9 mouse cellular contexts compared by ENCODE assay signal in the genomic region with DNA sequence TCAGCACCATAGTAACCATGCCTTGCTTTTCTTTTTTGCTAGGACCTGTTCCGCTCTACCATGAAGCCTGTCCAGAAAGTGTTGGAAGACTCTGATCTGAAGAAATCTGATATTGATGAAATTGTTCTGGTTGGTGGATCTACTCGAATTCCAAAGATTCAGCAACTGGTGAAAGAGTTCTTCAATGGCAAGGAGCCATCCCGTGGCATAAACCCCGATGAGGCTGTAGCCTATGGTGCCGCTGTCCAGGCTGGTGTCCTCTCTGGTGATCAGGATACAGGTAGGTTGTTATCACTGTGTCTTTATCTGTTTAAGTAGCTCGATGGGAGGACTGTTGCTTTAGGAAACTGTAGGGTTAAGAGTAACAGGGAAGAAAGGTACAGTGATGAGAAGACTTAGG. TPM values are rescaled to one million over a fixed set of nuclear protein-coding genes. Genes with fewer than 3 reads are reported as not detected.
DNase-seq lines count a peak whose midpoint lies in the region; ATAC-seq and TF ChIP-seq lines count a peak whose summit lies in the region.
"Had no signal": no experiment of that assay in that cellular context is flagged by ENCODE, and none has a peak within 500 bp of the region (broad histone marks: within the 10 kb centered on the region; RNA-seq: fewer than 3 reads in every experiment).

No protein-coding gene starts in this region.

- no peaks in the 10 kb centered on the region for H3K27me3 ChIP-seq in lung, embryonic 15.5 days
- no peaks in the 10 kb centered on the region for H3K27me3 ChIP-seq in forebrain, embryonic 14.5 days (replicated peaks; ENCODE audit: control insufficient read depth, insufficient read depth, low read length)
- H3K27me3 ChIP-seq in limb, embryonic 15.5 days, result no peaks in the 10 kb centered on the region
- H3K27me3 ChIP-seq in small intestine, adult 2 months (ENCODE audit: control insufficient read depth, insufficient read depth, low read length), result no peaks in the 10 kb centered on the region

- ATAC-seq in lung, embryonic 15.5 days (ENCODE audit: borderline replicate concordance, extremely low read depth, low FRiP score, low TSS enrichment), result no peak
- ATAC-seq in forebrain, embryonic 14.5 days, result no peak
- ATAC-seq in limb, embryonic 15.5 days (ENCODE audit: insufficient number of reproducible peaks, low FRiP score, low TSS enrichment, low read depth), result no peak
- no peak for ATAC-seq in granulocyte monocyte progenitor cell, adult 5-6 weeks (replicated peaks; ENCODE audit: poor library complexity, severe bottlenecking)

- 80% methylated on average over 6 of the region's 6 CpGs for WGBS in lung, embryonic 15.5 days
- 96% methylated on average over 6 of the region's 6 CpGs for WGBS in forebrain, embryonic 14.5 days
- WGBS in limb, embryonic 15.5 days, result 85% methylated on average over 6 of the region's 6 CpGs
- 63% methylated on average over 6 of the region's 6 CpGs for WGBS in small intestine, adult 2 months

- DNase-seq in lung, postnatal 14 days, result no peak
- DNase-seq in forebrain, embryonic 14.5 days (ENCODE audit: low spot score), result no peak
- DNase-seq in cerebellum, postnatal 4 days (ENCODE audit: low spot score in 2 of 2), result no peak
- no peak for DNase-seq in thymus, postnatal 36 days
- DNase-seq: lung, postnatal 4 days had no signal

- TF ChIP-seq POLR2A in small intestine, adult 2 months (IDR thresholded peaks at IDR 0.05; ENCODE audit: low read depth, low read length), result no peak

- no peak overlapping the region for H3K9ac ChIP-seq in lung, embryonic 15.5 days
- H3K9ac ChIP-seq in forebrain, embryonic 14.5 days (ENCODE audit: low read length), result no peak overlapping the region
- no peak overlapping the region for H3K9ac ChIP-seq in limb, embryonic 15.5 days

- no peak for TF ChIP-seq CTCF in small intestine, adult 2 months (IDR thresholded peaks at IDR 0.05; ENCODE audit: extremely low read depth, insufficient read length, insufficient replicate concordance, low read depth, low read length)

- no peak overlapping the region for H3K27ac ChIP-seq in lung, embryonic 15.5 days
- no peak overlapping the region for H3K27ac ChIP-seq in forebrain, embryonic 14.5 days (ENCODE audit: low read depth, low read length)
- H3K27ac ChIP-seq in limb, embryonic 15.5 days, result no peak overlapping the region
- no peak overlapping the region for H3K27ac ChIP-seq in small intestine, adult 2 months (ENCODE audit: insufficient read depth, low read depth, low read length)

- H3K4me3 ChIP-seq in lung, embryonic 15.5 days, result peak overlapping the region; percentile 80
- H3K4me3 ChIP-seq in forebrain, embryonic 14.5 days (ENCODE audit: low read depth, low read length), result 0 out of 2 replicates have a peak overlapping the region, but pooled peaks have one; percentile 87
- H3K4me3 ChIP-seq in limb, embryonic 15.5 days, result peak overlapping the region; percentile 92
- peak overlapping the region; percentile 28 for H3K4me3 ChIP-seq in small intestine, adult 2 months (ENCODE audit: low read depth, low read length)

- H3K4me2 ChIP-seq in lung, embryonic 15.5 days, result peak overlapping the region; percentile 61
- H3K4me2 ChIP-seq in forebrain, embryonic 14.5 days (ENCODE audit: low read length), result peak overlapping the region; percentile 75
- peak overlapping the region; percentile 52 for H3K4me2 ChIP-seq in limb, embryonic 15.5 days

- no peaks in the 10 kb centered on the region for H3K9me3 ChIP-seq in lung, embryonic 15.5 days
- no peaks in the 10 kb centered on the region for H3K9me3 ChIP-seq in forebrain, embryonic 14.5 days (replicated peaks; ENCODE audit: control insufficient read depth, low read length)
- H3K9me3 ChIP-seq in limb, embryonic 15.5 days, result no peaks in the 10 kb centered on the region

- H3K4me1 ChIP-seq in lung, embryonic 15.5 days, result peaks cover 40% of the 10 kb centered on the region
- peaks cover 48% of the 10 kb centered on the region for H3K4me1 ChIP-seq in forebrain, embryonic 14.5 days (ENCODE audit: control insufficient read depth, insufficient read depth, low read length)
- H3K4me1 ChIP-seq in limb, embryonic 15.5 days, result peaks cover 38% of the 10 kb centered on the region
- H3K4me1 ChIP-seq in small intestine, adult 2 months (ENCODE audit: control insufficient read depth, insufficient read depth, insufficient read length, low read length), result peaks cover 11% of the 10 kb centered on the region; the same call in 1 of the 2 replicates

- H3K36me3 ChIP-seq in lung, embryonic 15.5 days, result peaks cover 58% of the 10 kb centered on the region
- peaks cover 63% of the 10 kb centered on the region for H3K36me3 ChIP-seq in forebrain, embryonic 14.5 days (ENCODE audit: control insufficient read depth, insufficient read depth, low read length)
- H3K36me3 ChIP-seq in limb, embryonic 15.5 days, result peaks cover 62% of the 10 kb centered on the region
- peaks cover 55% of the 10 kb centered on the region for H3K36me3 ChIP-seq in small intestine, adult 2 months (ENCODE audit: control insufficient read depth, insufficient read depth, low read length)

RNA-seq across cellular contexts. Expression of gene Hspa5, which starts 2.7 kb away (rescaled TPM):
- polyA plus RNA-seq in lung, embryonic 15.5 days (2015; fragmentation: Nextera tagmentation; extraction: Ambion mirVana), result 1,024 and 1,028 TPM in 2 replicates
- 384 and 454 TPM in 2 replicates for polyA plus RNA-seq in forebrain, embryonic 14.5 days (2014; fragmentation: Nextera tagmentation; extraction: Ambion mirVana)
- 944 and 970 TPM in 2 replicates for polyA plus RNA-seq in limb, embryonic 15.5 days (2015; fragmentation: Nextera tagmentation; extraction: Ambion mirVana)
- 252 and 340 TPM in 2 replicates for polyA plus RNA-seq in small intestine, adult 2 months (2012; rRNA removed)
- total RNA-seq in granulocyte monocyte progenitor cell, adult 5-6 weeks (2014; fragmentation: Nextera tagmentation), result 559 and 592 TPM in 2 replicates
- 1,947 and 2,193 TPM in 2 replicates for total RNA-seq in granulocyte monocyte progenitor cell, adult 5-6 weeks (2017)

RNA-seq across cellular contexts. Expression of gene Gapvd1, which starts 19.5 kb away (rescaled TPM):
- 81.4 and 85.9 TPM in 2 replicates for polyA plus RNA-seq in lung, embryonic 15.5 days (2015; fragmentation: Nextera tagmentation; extraction: Ambion mirVana)
- 100 and 105 TPM in 2 replicates for polyA plus RNA-seq in forebrain, embryonic 14.5 days (2014; fragmentation: Nextera tagmentation; extraction: Ambion mirVana)
- polyA plus RNA-seq in limb, embryonic 15.5 days (2015; fragmentation: Nextera tagmentation; extraction: Ambion mirVana), result 84.6 and 85.5 TPM in 2 replicates
- polyA plus RNA-seq in small intestine, adult 2 months (2012; rRNA removed), result 4.8 and 7.3 TPM in 2 replicates
- total RNA-seq in granulocyte monocyte progenitor cell, adult 5-6 weeks (2014; fragmentation: Nextera tagmentation), result 50.1 and 65.5 TPM in 2 replicates
- 56.7 and 70.8 TPM in 2 replicates for total RNA-seq in granulocyte monocyte progenitor cell, adult 5-6 weeks (2017)

RNA-seq across cellular contexts. Expression of gene Rabepk, which starts 25.2 kb away (rescaled TPM):
- polyA plus RNA-seq in lung, embryonic 15.5 days (2015; fragmentation: Nextera tagmentation; extraction: Ambion mirVana), result 38.4 and 45.4 TPM in 2 replicates
- polyA plus RNA-seq in forebrain, embryonic 14.5 days (2014; fragmentation: Nextera tagmentation; extraction: Ambion mirVana), result 26.9 and 29.3 TPM in 2 replicates
- 39.7 and 41.1 TPM in 2 replicates for polyA plus RNA-seq in limb, embryonic 15.5 days (2015; fragmentation: Nextera tagmentation; extraction: Ambion mirVana)
- polyA plus RNA-seq in small intestine, adult 2 months (2012; rRNA removed), result 16.2 and 16.9 TPM in 2 replicates
- 31.3 and 33.6 TPM in 2 replicates for total RNA-seq in granulocyte monocyte progenitor cell, adult 5-6 weeks (2014; fragmentation: Nextera tagmentation)
- total RNA-seq in granulocyte monocyte progenitor cell, adult 5-6 weeks (2017), result 38.0 and 49.0 TPM in 2 replicates

RNA-seq across cellular contexts. Expression of gene Fbxw2, which starts 51.6 kb away (rescaled TPM):
- 93.2 and 94.1 TPM in 2 replicates for polyA plus RNA-seq in lung, embryonic 15.5 days (2015; fragmentation: Nextera tagmentation; extraction: Ambion mirVana)
- polyA plus RNA-seq in forebrain, embryonic 14.5 days (2014; fragmentation: Nextera tagmentation; extraction: Ambion mirVana), result 78.6 and 78.9 TPM in 2 replicates
- 82.1 and 94.4 TPM in 2 replicates for polyA plus RNA-seq in limb, embryonic 15.5 days (2015; fragmentation: Nextera tagmentation; extraction: Ambion mirVana)
- polyA plus RNA-seq in small intestine, adult 2 months (2012; rRNA removed), result 10.1 and 17.0 TPM in 2 replicates
- 42.7 and 63.4 TPM in 2 replicates for total RNA-seq in granulocyte monocyte progenitor cell, adult 5-6 weeks (2014; fragmentation: Nextera tagmentation)
- 52.8 and 56.7 TPM in 2 replicates for total RNA-seq in granulocyte monocyte progenitor cell, adult 5-6 weeks (2017)

RNA-seq across cellular contexts. Expression of gene Gm34653, which starts 58.3 kb away (rescaled TPM):
- polyA plus RNA-seq in lung, embryonic 15.5 days (2015; fragmentation: Nextera tagmentation; extraction: Ambion mirVana), result not detected in 2 replicates
- polyA plus RNA-seq in forebrain, embryonic 14.5 days (2014; fragmentation: Nextera tagmentation; extraction: Ambion mirVana), result not detected in 2 replicates
- not detected in 2 replicates for polyA plus RNA-seq in limb, embryonic 15.5 days (2015; fragmentation: Nextera tagmentation; extraction: Ambion mirVana)
- polyA plus RNA-seq in small intestine, adult 2 months (2012; rRNA removed), result not detected in 2 replicates
- total RNA-seq in granulocyte monocyte progenitor cell, adult 5-6 weeks (2014; fragmentation: Nextera tagmentation), result not detected in 2 replicates
- total RNA-seq in granulocyte monocyte progenitor cell, adult 5-6 weeks (2017), result not detected in 2 replicates

Comparison
In these comparisons a context has a peak if more than half of its experiments do, and no peak if none do; other contexts are left out.
1. H3K4me3 ChIP-seq: peak in every context shown above with its lines; median percentile 92 in limb, embryonic 15.5 days; 87 in forebrain, embryonic 14.5 days; 80 in lung, embryonic 15.5 days; 28 in small intestine, adult 2 months.